Mouse (Mus musculus): ENCODE data around the gene Gatd1.

GRCm38 (mm10) chr7:141381068-141381835, 32.7 kb downstream of the Gatd1 start:
- TF ChIP-seq CTCF (IDR thresholded peaks at IDR 0.05; ENCODE audit: low read depth, low read length) = no peak
- TF ChIP-seq TAL1 (conservative IDR thresholded peaks at IDR 0.05; ENCODE audit: low read depth, low read length) = no peak
- no peak for TF ChIP-seq GATA1 (IDR thresholded peaks at IDR 0.05; ENCODE audit: borderline replicate concordance, low read length)
- TF ChIP-seq GATA2 (IDR thresholded peaks at IDR 0.05; ENCODE audit: borderline replicate concordance, low read depth, low read length) = no peak
